Mouse (Mus musculus) hindbrain, embryonic 15.5 days (tissue): ENCODE data around the gene Abhd17c. TPM values are rescaled to one million over a fixed set of nuclear protein-coding genes. Genes with fewer than 3 reads are reported as not detected.

ENCODE experiments used
- ATAC-seq: fragments of 200-750 bp; cut with Nextera tagmentation; 2 replicates; pipeline ENCODE4 v1.8.0; 2017; ENCODE audit warnings: low read depth, moderate number of reproducible peaks, moderate TSS enrichment; ENCODE audit not compliant: low FRiP score
- H3K27ac ChIP-seq: fragments of 300-500 bp; sonication (generic); replicated peaks from 2 replicates; pipeline ENCODE4 v1.5.1; 2015; ENCODE audit warnings: mild to moderate bottlenecking, inconsistent platforms
- H3K27me3 ChIP-seq: fragments of 300-500 bp; sonication (generic); 2 replicates; pipeline ENCODE4 v1.6.1; 2015; ENCODE audit warnings: control low read depth, inconsistent platforms
- H3K36me3 ChIP-seq: fragments of 300-500 bp; sonication (generic); 2 replicates; pipeline ENCODE4 v1.6.1; 2015; ENCODE audit warnings: control low read depth, inconsistent platforms
- H3K4me1 ChIP-seq: fragments of 300-500 bp; sonication (generic); replicated peaks from 2 replicates; pipeline ENCODE4 v1.6.1; 2015; ENCODE audit warnings: control low read depth, inconsistent platforms
- H3K4me2 ChIP-seq: fragments of 300-500 bp; sonication (generic); 2 replicates; pipeline ENCODE4 v1.6.1; 2015; ENCODE audit warnings: moderate library complexity, mild to moderate bottlenecking, inconsistent platforms
- H3K4me3 ChIP-seq: fragments of 300-500 bp; sonication (generic); 2 replicates; pipeline ENCODE4 v1.5.1; 2015; ENCODE audit warnings: mild to moderate bottlenecking, inconsistent platforms
- H3K9ac ChIP-seq: fragments of 300-500 bp; sonication (generic); 2 replicates; pipeline ENCODE4 v1.6.1; 2015; ENCODE audit warnings: inconsistent platforms
- H3K9me3 ChIP-seq: fragments of 300-500 bp; sonication (generic); 2 replicates; pipeline ENCODE4 v1.6.1; 2016; ENCODE audit warnings: control low read depth, inconsistent platforms
- WGBS: fragments of 180-500 bp; shearing (Covaris S2); methylation state at CpG from one replicate; pipeline ENCODE4 v1.1.7; 2015; 5-methylcytosine and 5-hydroxymethylcytosine counted together
- polyA plus RNA-seq: library from polyadenylated mRNA; unstranded; fragments of >200 nt; fragmentation: Nextera tagmentation; extraction: Ambion mirVana; gene quantifications from 2 replicates; pipeline ENCODE4 v1.2.1, GENCODE M21; 2015

The Abhd17c gene
- polyA plus RNA-seq, 1 experiment from 2014 or later, result 76.6 TPM

GRCm38 (mm10) chr7:84114775-84115174 is 36.9 kb downstream of the Abhd17c start:
- 73% methylated on average over 3 of the region's 3 CpGs for WGBS

GRCm38 (mm10) chr7:84113035-84113390 is 38.7 kb downstream of the Abhd17c start:
- no peak overlapping the region for H3K4me3 ChIP-seq
- H3K27me3 ChIP-seq, result no peaks in the 10 kb centered on the region
- no peak overlapping the region for H3K4me2 ChIP-seq
- H3K9me3 ChIP-seq, result no peaks in the 10 kb centered on the region
- ATAC-seq, result no peak; the same call in 1 of the 2 replicates
- peaks cover 57% of the 10 kb centered on the region for H3K4me1 ChIP-seq
- peak overlapping the region; percentile 40 for H3K27ac ChIP-seq
- 37% methylated on average over 8 of the region's 8 CpGs for WGBS
- H3K9ac ChIP-seq, result no peak overlapping the region
- H3K36me3 ChIP-seq, result 0 out of 2 replicates have a peak, but pooled peaks cover 6% of the 10 kb centered on the region

More at GRCm38 (mm10) chr7:84114775-84115174, 36.9 kb downstream of the Abhd17c start:
- peaks cover 69% of the 10 kb centered on the region for H3K4me1 ChIP-seq
- no peak overlapping the region for H3K4me2 ChIP-seq
- H3K4me3 ChIP-seq, result no peak overlapping the region
- H3K9ac ChIP-seq, result no peak overlapping the region
- no peak for ATAC-seq
- H3K27me3 ChIP-seq, result no peaks in the 10 kb centered on the region
- no peaks in the 10 kb centered on the region for H3K9me3 ChIP-seq
- no peaks in the 10 kb centered on the region for H3K36me3 ChIP-seq
- H3K27ac ChIP-seq, result no peak overlapping the region

GRCm38 (mm10) chr7:84112351-84113034 is 39.2 kb downstream of the Abhd17c start:
- 43% methylated on average over 6 of the region's 6 CpGs for WGBS
- no peaks in the 10 kb centered on the region for H3K9me3 ChIP-seq
- no peak overlapping the region for H3K9ac ChIP-seq
- H3K36me3 ChIP-seq, result 0 out of 2 replicates have a peak, but pooled peaks cover 6% of the 10 kb centered on the region
- no peak overlapping the region for H3K4me2 ChIP-seq
- H3K4me3 ChIP-seq, result no peak overlapping the region
- ATAC-seq, result no peak
- H3K27ac ChIP-seq, result peak overlapping the region; percentile 40
- peaks cover 53% of the 10 kb centered on the region for H3K4me1 ChIP-seq
- H3K27me3 ChIP-seq, result no peaks in the 10 kb centered on the region

- H3K4me2 ChIP-seq, result no peak overlapping the region
- no peak overlapping the region for H3K27ac ChIP-seq
- H3K27me3 ChIP-seq, result no peaks in the 10 kb centered on the region
- H3K36me3 ChIP-seq, result 0 out of 2 replicates have a peak, but pooled peaks cover 6% of the 10 kb centered on the region
- WGBS, result 40% methylated on average over 10 of the region's 10 CpGs
- ATAC-seq, result no peak
- H3K4me3 ChIP-seq, result no peak overlapping the region
- peaks cover 49% of the 10 kb centered on the region for H3K4me1 ChIP-seq
- no peaks in the 10 kb centered on the region for H3K9me3 ChIP-seq
- no peak overlapping the region for H3K9ac ChIP-seq
Observed at GRCm38 (mm10) chr7:84111716-84112350, 39.9 kb downstream of the Abhd17c start.

GRCm38 (mm10) chr7:84106942-84107341 is 44.8 kb downstream of the Abhd17c start:
- H3K27me3 ChIP-seq, result no peaks in the 10 kb centered on the region
- H3K4me1 ChIP-seq, result peaks cover 7% of the 10 kb centered on the region
- no peak overlapping the region for H3K4me3 ChIP-seq
- no peaks in the 10 kb centered on the region for H3K9me3 ChIP-seq
- no peak for ATAC-seq
- H3K9ac ChIP-seq, result no peak overlapping the region
- 0 out of 2 replicates have a peak, but pooled peaks cover 6% of the 10 kb centered on the region for H3K36me3 ChIP-seq
- no peak overlapping the region for H3K27ac ChIP-seq
- WGBS, result 89% methylated on average over 1 of the region's 1 CpGs
- no peak overlapping the region for H3K4me2 ChIP-seq

- H3K4me2 ChIP-seq, result no peak overlapping the region
- WGBS, result 92% methylated on average over 1 of the region's 1 CpGs
- H3K27ac ChIP-seq, result no peak overlapping the region
- no peaks in the 10 kb centered on the region for H3K27me3 ChIP-seq
- H3K9me3 ChIP-seq, result no peaks in the 10 kb centered on the region
- H3K4me3 ChIP-seq, result no peak overlapping the region
- ATAC-seq, result no peak
- H3K4me1 ChIP-seq, result no peaks in the 10 kb centered on the region
- no peak overlapping the region for H3K9ac ChIP-seq
- H3K36me3 ChIP-seq, result no peaks in the 10 kb centered on the region
Observed at GRCm38 (mm10) chr7:84102589-84102988, 49.1 kb downstream of the Abhd17c start.

- H3K9ac ChIP-seq, result no peak overlapping the region
- no peak overlapping the region for H3K27ac ChIP-seq
- H3K4me1 ChIP-seq, result no peaks in the 10 kb centered on the region
- H3K27me3 ChIP-seq, result no peaks in the 10 kb centered on the region
- no peaks in the 10 kb centered on the region for H3K9me3 ChIP-seq
- WGBS, result 90% methylated on average over 3 of the region's 3 CpGs
- no peak overlapping the region for H3K4me3 ChIP-seq
- H3K4me2 ChIP-seq, result no peak overlapping the region
- ATAC-seq, result no peak
- H3K36me3 ChIP-seq, result no peaks in the 10 kb centered on the region
Observed at GRCm38 (mm10) chr7:84100672-84101071, 51.0 kb downstream of the Abhd17c start.

- Histone ChIP-seq H3K36me3 (no peaks in the 10 kb centered on the region), H3K4me1 (no peaks in the 10 kb centered on the region), H3K4me3 (no peak overlapping the region), H3K4me2 (no peak overlapping the region), H3K9me3 (no peaks in the 10 kb centered on the region), H3K27me3 (no peaks in the 10 kb centered on the region), H3K27ac (no peak overlapping the region), H3K9ac (no peak overlapping the region)
- no peak for ATAC-seq
- WGBS, result 94% methylated on average over 1 of the region's 1 CpGs
Observed at GRCm38 (mm10) chr7:84098098-84098497, 53.6 kb downstream of the Abhd17c start.

GRCm38 (mm10) chr7:84096501-84096900 is 55.2 kb downstream of the Abhd17c start:
- Histone ChIP-seq H3K9me3 (no peaks in the 10 kb centered on the region), H3K4me1 (no peaks in the 10 kb centered on the region), H3K27me3 (no peaks in the 10 kb centered on the region), H3K36me3 (no peaks in the 10 kb centered on the region), H3K4me2 (no peak overlapping the region), H3K9ac (no peak overlapping the region), H3K27ac (no peak overlapping the region), H3K4me3 (no peak overlapping the region)
- 55% methylated on average over 6 of the region's 6 CpGs for WGBS
- no peak; the same call in 1 of the 2 replicates for ATAC-seq

- WGBS, result 83% methylated on average over 4 of the region's 4 CpGs
- Histone ChIP-seq H3K27ac (no peak overlapping the region), H3K36me3 (no peaks in the 10 kb centered on the region), H3K27me3 (peaks cover 3% of the 10 kb centered on the region; the same call in 1 of the 2 replicates), H3K9me3 (no peaks in the 10 kb centered on the region), H3K4me3 (no peak overlapping the region), H3K4me1 (peaks cover 9% of the 10 kb centered on the region), H3K9ac (no peak overlapping the region), H3K4me2 (no peak overlapping the region)
- ATAC-seq, result no peak
Observed at GRCm38 (mm10) chr7:84090793-84091192, 60.9 kb downstream of the Abhd17c start.

GRCm38 (mm10) chr7:84089777-84090176 is 61.9 kb downstream of the Abhd17c start:
- WGBS, result 11% methylated on average over 1 of the region's 1 CpGs
- no peak for ATAC-seq
- peaks cover 7% of the 10 kb centered on the region; the same call in 1 of the 2 replicates for H3K27me3 ChIP-seq

GRCm38 (mm10) chr7:84088971-84089370 is 62.7 kb downstream of the Abhd17c start:
- ATAC-seq, result no peak
- Histone ChIP-seq H3K4me2 (no peak overlapping the region), H3K4me1 (peaks cover 20% of the 10 kb centered on the region), H3K9me3 (no peaks in the 10 kb centered on the region), H3K27me3 (peaks cover 15% of the 10 kb centered on the region; the same call in 1 of the 2 replicates), H3K36me3 (no peaks in the 10 kb centered on the region), H3K4me3 (no peak overlapping the region), H3K27ac (no peak overlapping the region), H3K9ac (no peak overlapping the region)
- WGBS, result 22% methylated on average over 4 of the region's 4 CpGs

More at GRCm38 (mm10) chr7:84089777-84090176, 61.9 kb downstream of the Abhd17c start:
- Histone ChIP-seq H3K9ac (no peak overlapping the region), H3K4me2 (no peak overlapping the region), H3K36me3 (no peaks in the 10 kb centered on the region), H3K27ac (no peak overlapping the region), H3K4me3 (no peak overlapping the region), H3K9me3 (no peaks in the 10 kb centered on the region), H3K4me1 (peaks cover 20% of the 10 kb centered on the region)
